Mouse (Mus musculus) CH12.LX (cell line): ENCODE data around the gene Gm45213. TPM values are rescaled to one million over a fixed set of nuclear protein-coding genes. Genes with fewer than 3 reads are reported as not detected.

Source experiments
- DNase-seq: peaks from one replicate; pipeline ENCODE4 v3.0.0-alpha.2; 2013; ENCODE audit errors: extremely low read depth
- H3K27ac ChIP-seq: 2 replicates; pipeline ENCODE4 v1.5.1; 2012; ENCODE audit warnings: low read depth, mild to moderate bottlenecking, control low read depth, moderate library complexity; ENCODE audit not compliant: insufficient read depth
- H3K27me3 ChIP-seq: replicated peaks from 2 replicates; pipeline ENCODE3; 2012; ENCODE audit warnings: inconsistent platforms
- H3K36me3 ChIP-seq, 2 experiments: replicated peaks in 1 of 2; 2 replicates each; pipeline versions ENCODE3 to v1.6.1; 2012; ENCODE audit warnings: inconsistent platforms in 1 of 2, low read length in 1 of 2, mild to moderate bottlenecking in 1 of 2, mixed read lengths in 1 of 2, moderate library complexity in 1 of 2; ENCODE audit not compliant: control insufficient read depth in 1 of 2, insufficient read depth in 1 of 2
- H3K4me1 ChIP-seq, 2 experiments: 2 replicates each; pipeline ENCODE4 v1.6.1; 2012; ENCODE audit warnings: inconsistent platforms in 1 of 2, moderate library complexity in 1 of 2; ENCODE audit not compliant: insufficient read depth in 2 of 2, control insufficient read depth in 1 of 2
- H3K4me2 ChIP-seq: 2 replicates; pipeline ENCODE4 v1.6.1; 2012; ENCODE audit warnings: low read depth, mild to moderate bottlenecking, control low read depth; ENCODE audit not compliant: poor library complexity, insufficient read depth, severe bottlenecking
- H3K4me3 ChIP-seq, 3 experiments: fragments of 150-350 bp in 1 of 3; sonication (generic) in 1 of 3; replicated peaks in 1 of 3; 2 replicates each; pipeline versions ENCODE3 to v1.5.1; 2011 to 2012; ENCODE audit warnings: low read depth in 2 of 3, low read length in 2 of 3, mild to moderate bottlenecking in 2 of 3, moderate library complexity in 2 of 3, control low read depth in 1 of 3, improper control_type of control experiment in 1 of 3, inconsistent platforms in 1 of 3, mixed read lengths in 1 of 3; ENCODE audit not compliant: poor library complexity in 1 of 3
- H3K79me2 ChIP-seq: replicated peaks from 2 replicates; pipeline ENCODE4 v1.6.1; 2012; ENCODE audit warnings: mild to moderate bottlenecking, moderate library complexity; ENCODE audit not compliant: control insufficient read depth, poor library complexity, insufficient read depth, severe bottlenecking; ENCODE audit errors: extremely low read depth
- H3K9ac ChIP-seq: 2 replicates; pipeline ENCODE4 v1.6.1; 2012; ENCODE audit warnings: low read depth, mild to moderate bottlenecking, control low read depth, moderate library complexity; ENCODE audit not compliant: insufficient read depth
- H3K9me3 ChIP-seq: replicated peaks from 2 replicates; pipeline ENCODE3; 2012; ENCODE audit warnings: low read length, inconsistent platforms, mixed read lengths
- BHLHE40 ChIP-seq: IDR thresholded peaks from 2 replicates; pipeline ENCODE4 v1.6.1; 2011; ENCODE audit warnings: mild to moderate bottlenecking, low read depth, low read length, improper control_type of control experiment
- CHD2 ChIP-seq: IDR thresholded peaks from 2 replicates; pipeline ENCODE4 v1.6.1; 2011; ENCODE audit warnings: low read length, improper control_type of control experiment
- E2F4 ChIP-seq: IDR thresholded peaks from 2 replicates; pipeline ENCODE4 v1.6.1; 2011; ENCODE audit warnings: low read depth, low read length, improper control_type of control experiment; ENCODE audit not compliant: insufficient replicate concordance
- EP300 ChIP-seq: IDR thresholded peaks from 2 replicates; pipeline ENCODE4 v1.6.1; 2011; ENCODE audit warnings: low read length, improper control_type of control experiment
- ETS1 ChIP-seq: conservative IDR thresholded peaks from 2 replicates; pipeline ENCODE4 v1.6.1; 2012; ENCODE audit warnings: low read depth, mild to moderate bottlenecking, inconsistent platforms, low read length, improper control_type of control experiment, moderate library complexity
- HCFC1 ChIP-seq: IDR thresholded peaks from 2 replicates; pipeline ENCODE4 v1.6.1; 2012; ENCODE audit warnings: low read depth, mild to moderate bottlenecking, inconsistent platforms, low read length, improper control_type of control experiment
- IRF4 ChIP-seq: IDR thresholded peaks from 2 replicates; pipeline ENCODE4 v1.6.1; 2014; ENCODE audit warnings: low read depth, mild to moderate bottlenecking, inconsistent platforms, low read length, improper control_type of control experiment
- JUND ChIP-seq: conservative IDR thresholded peaks from 2 replicates; pipeline ENCODE4 v1.6.1; 2011; ENCODE audit warnings: low read depth, low read length, improper control_type of control experiment
- MAFK ChIP-seq: IDR thresholded peaks from 2 replicates; pipeline ENCODE4 v1.6.1; 2011; ENCODE audit warnings: low read length, improper control_type of control experiment; ENCODE audit not compliant: insufficient replicate concordance
- MAX ChIP-seq: IDR thresholded peaks from 2 replicates; pipeline ENCODE4 v1.6.1; 2011; ENCODE audit warnings: low read length, improper control_type of control experiment
- MAZ ChIP-seq: IDR thresholded peaks from 2 replicates; pipeline ENCODE4 v1.6.1; 2012; ENCODE audit warnings: low read depth, mild to moderate bottlenecking, inconsistent platforms, low read length, improper control_type of control experiment, moderate library complexity
- MXI1 ChIP-seq: IDR thresholded peaks from 2 replicates; pipeline ENCODE4 v1.6.1; 2011; ENCODE audit warnings: mild to moderate bottlenecking, low read depth, low read length, improper control_type of control experiment
- MYC ChIP-seq: IDR thresholded peaks from 2 replicates; pipeline ENCODE4 v1.6.1; 2011; ENCODE audit warnings: low read depth, mild to moderate bottlenecking, improper control_type of control experiment, low read length
- PAX5 ChIP-seq: IDR thresholded peaks from 2 replicates; pipeline ENCODE4 v1.6.1; 2012; ENCODE audit warnings: low read length, inconsistent platforms, mixed read lengths
- RCOR1 ChIP-seq: conservative IDR thresholded peaks from 2 replicates; pipeline ENCODE4 v1.6.1; 2012; ENCODE audit warnings: low read depth, mild to moderate bottlenecking, inconsistent platforms, low read length, improper control_type of control experiment
- SMC3 ChIP-seq: IDR thresholded peaks from 2 replicates; pipeline ENCODE4 v1.6.1; 2011; ENCODE audit warnings: low read depth, low read length, improper control_type of control experiment
- TCF12 ChIP-seq: IDR thresholded peaks from 2 replicates; pipeline ENCODE4 v1.6.1; 2014; ENCODE audit warnings: low read depth, mild to moderate bottlenecking, inconsistent platforms, low read length, improper control_type of control experiment
- USF2 ChIP-seq: conservative IDR thresholded peaks from 2 replicates; pipeline ENCODE4 v1.6.1; 2011; ENCODE audit warnings: low read depth, low read length, improper control_type of control experiment
- ZC3H11A ChIP-seq: IDR thresholded peaks from 2 replicates; pipeline ENCODE4 v1.6.1; 2012; ENCODE audit warnings: low read depth, mild to moderate bottlenecking, inconsistent platforms, low read length, improper control_type of control experiment
- ZKSCAN1 ChIP-seq: IDR thresholded peaks from 2 replicates; pipeline ENCODE4 v1.6.1; 2012; ENCODE audit warnings: low read depth, inconsistent platforms, low read length, improper control_type of control experiment, borderline replicate concordance
- ZMIZ1 ChIP-seq: IDR thresholded peaks from 2 replicates; pipeline ENCODE4 v1.6.1; 2012; ENCODE audit warnings: low read depth, mild to moderate bottlenecking, inconsistent platforms, low read length, improper control_type of control experiment
- ZNF384 ChIP-seq: IDR thresholded peaks from 2 replicates; pipeline ENCODE4 v1.6.1; 2012; ENCODE audit warnings: low read depth, low read length, improper control_type of control experiment, inconsistent platforms
- dilution Hi-C: fragments of 300-500 bp; cut with MboI; formaldehyde crosslinking; loops from 2 replicates; pipeline ENCODE4 v1.14.3; 2020; ENCODE audit warnings: low sequenced_read_pairs; ENCODE audit not compliant: extremely low pct_unique_long_range_greater_than_20kb, extremely low pct_ligation_motif_present
- in situ Hi-C: fragments of 300-500 bp; cut with MboI; formaldehyde crosslinking; loops from 3 replicates; pipeline ENCODE4 v1.14.3; 2019; ENCODE audit warnings: low sequenced_read_pairs, low pct_ligation_motif_present, low pct_unique_long_range_greater_than_20kb, mixed read lengths
- polyA plus RNA-seq: library from polyadenylated mRNA; unstranded; fragments of >175 nt; gene quantifications from 2 replicates; pipeline ENCODE4 v1.2.1, GENCODE M21; 2012; ENCODE audit warnings: low read depth; ENCODE audit not compliant: insufficient read length
- total RNA-seq, 2 experiments: library from RNA; depleted of rRNA; stranded (reverse); fragments of 300-350 nt in 1 of 2; fragments of >200 nt in 1 of 2; gene quantifications; 2 replicates each; pipeline ENCODE4 v1.2.3; 2012 to 2014

Gene Gm45213
- total and polyA plus RNA-seq, 3 experiments: not detected

GRCm38 (mm10) chr7:66083757-66084156 is 40.4 kb downstream of the Gm45213 start:
- H3K9ac ChIP-seq: no peak overlapping the region
- H3K4me1 ChIP-seq: peaks cover 0 to 31% of the 10 kb centered on the region in 2 experiments; a peak in 2 of 4 replicates
- no peak overlapping the region for H3K27ac ChIP-seq
- no peak overlapping the region for H3K4me3 ChIP-seq
- H3K4me2 ChIP-seq: no peak overlapping the region
- no peaks in the 10 kb centered on the region for H3K27me3 ChIP-seq
- no peaks in the 10 kb centered on the region for H3K9me3 ChIP-seq
- peaks cover 37% of the 10 kb centered on the region for H3K79me2 ChIP-seq
- in situ Hi-C loops (loop anchor here (25.0 kb wide), 1 partner anchor 579 kb away; no protein-coding TSS in a partner anchor), dilution Hi-C loops (no loop called here)
- no peak for DNase-seq
- H3K36me3 ChIP-seq: peaks cover 59 to 75% of the 10 kb centered on the region in 2 experiments
- TF ChIP-seq MAZ: no peak
- TF ChIP-seq RCOR1: no peak
- no peak for TF ChIP-seq MAX
- no peak for TF ChIP-seq JUND
- no peak for TF ChIP-seq TCF12
- TF ChIP-seq IRF4: no peak
- TF ChIP-seq ETS1: no peak

- H3K9me3 ChIP-seq: no peaks in the 10 kb centered on the region
- no peak for TF ChIP-seq MYC
- TF ChIP-seq EP300: no peak
- no peak for TF ChIP-seq CHD2
- no peak for TF ChIP-seq ZMIZ1
- no peak for TF ChIP-seq ZC3H11A
- no peak for TF ChIP-seq PAX5
- no peak for TF ChIP-seq TCF12
- TF ChIP-seq ZNF384: no peak
- no peak for TF ChIP-seq ZKSCAN1
- TF ChIP-seq E2F4: no peak
- no peak for TF ChIP-seq SMC3
- TF ChIP-seq USF2: no peak
- TF ChIP-seq BHLHE40: no peak
- no peak for TF ChIP-seq MXI1
- no peak for TF ChIP-seq MAFK
- no peak for TF ChIP-seq HCFC1
- dilution Hi-C loops: no loop called here
- H3K4me3 ChIP-seq: no peak overlapping the region
- H3K9ac ChIP-seq: no peak overlapping the region
- H3K4me2 ChIP-seq: no peak overlapping the region
- in situ Hi-C loops: loop anchor here (25.0 kb wide), 1 partner anchor 578 kb away; no protein-coding TSS in a partner anchor
- H3K4me1 ChIP-seq: peaks cover 0 to 28% of the 10 kb centered on the region in 2 experiments; a peak in 2 of 4 replicates
- H3K27me3 ChIP-seq: no peaks in the 10 kb centered on the region
- peaks cover 37% of the 10 kb centered on the region for H3K79me2 ChIP-seq
- DNase-seq: no peak
- H3K27ac ChIP-seq: no peak overlapping the region
- H3K36me3 ChIP-seq: peaks cover 64 to 82% of the 10 kb centered on the region in 2 experiments
Measured at GRCm38 (mm10) chr7:66084546-66084945, 41.1 kb downstream of the Gm45213 start.
